Mouse (Mus musculus): ENCODE measurements around the gene Pde3a. TPM values are rescaled to one million over a fixed set of nuclear protein-coding genes. Genes with fewer than 3 reads are reported as not detected.
A peak's percentile ranks its signal among the peaks of the same experiment; 100 is the strongest.

Pde3a gene
- polyA plus RNA-seq, 1 experiment from 2014 or later = 2.8 TPM

DNA sequence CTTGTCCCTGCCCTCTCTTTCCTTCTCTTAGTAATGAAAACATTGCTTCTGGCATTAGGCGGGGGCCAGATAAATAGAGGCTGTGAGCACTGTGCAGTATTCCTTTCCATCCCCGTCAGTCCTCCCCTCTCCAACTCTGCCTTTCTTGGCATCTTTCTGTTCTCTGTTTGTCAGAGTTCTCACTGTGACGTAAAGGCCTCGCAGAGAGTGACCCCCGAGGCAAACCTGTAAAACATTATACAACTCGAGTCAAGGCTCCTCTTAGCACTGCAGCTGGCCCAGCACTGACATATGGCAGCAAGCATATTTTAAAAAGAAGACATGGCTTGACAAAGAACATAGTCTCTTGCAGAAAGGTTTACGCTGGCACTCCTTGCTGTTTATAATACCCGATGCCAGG is 132.4 kb downstream of the Pde3a start:
- WGBS = 47% methylated on average over 8 of the region's 8 CpGs
- peak overlapping the region; percentile 27 for H3K4me2 ChIP-seq (replicated peaks)
- peak; percentile 66 for ATAC-seq (ENCODE audit: low FRiP score, low read depth)

GRCm38 (mm10) chr6:141381881-141382370 is 132.9 kb downstream of the Pde3a start:
- Histone ChIP-seq H3K9me3 (no peaks in the 10 kb centered on the region), H3K27ac (no peak overlapping the region; the same call in 1 of the 2 replicates), H3K4me2 (replicated peaks) (peak overlapping the region; percentile 27), H3K27me3 (replicated peaks) (no peaks in the 10 kb centered on the region), H3K9ac (no peak overlapping the region), H3K4me3 (no peak overlapping the region), H3K36me3 (no peaks in the 10 kb centered on the region), H3K4me1 (no peaks in the 10 kb centered on the region)
- ATAC-seq (ENCODE audit: low FRiP score, low read depth) = no peak
- WGBS = 78% methylated on average over 4 of the region's 4 CpGs

More for the DNA sequence above, 132.4 kb downstream of the Pde3a start:
- H3K27ac ChIP-seq = no peak overlapping the region
- no peaks in the 10 kb centered on the region for H3K9me3 ChIP-seq
- H3K4me3 ChIP-seq = no peak overlapping the region
- H3K4me1 ChIP-seq = no peaks in the 10 kb centered on the region
- no peaks in the 10 kb centered on the region for H3K36me3 ChIP-seq
- H3K9ac ChIP-seq = no peak overlapping the region
- no peaks in the 10 kb centered on the region for H3K27me3 ChIP-seq (replicated peaks)

GRCm38 (mm10) chr6:141388104-141388503 is 139.0 kb downstream of the Pde3a start:
- Histone ChIP-seq H3K27me3 (replicated peaks) (no peaks in the 10 kb centered on the region), H3K9ac (no peak overlapping the region), H3K36me3 (no peaks in the 10 kb centered on the region), H3K4me2 (replicated peaks) (no peak overlapping the region), H3K4me3 (no peak overlapping the region), H3K4me1 (no peaks in the 10 kb centered on the region), H3K27ac (no peak overlapping the region), H3K9me3 (no peaks in the 10 kb centered on the region)
- whole genome bisulfite sequencing = 80% methylated on average over 5 of the region's 5 CpGs
- ATAC-seq (ENCODE audit: low FRiP score, low read depth) = no peak

GRCm38 (mm10) chr6:141395926-141396325 is 146.9 kb downstream of the Pde3a start:
- no peaks in the 10 kb centered on the region for H3K36me3 ChIP-seq
- no peaks in the 10 kb centered on the region for H3K9me3 ChIP-seq
- no peak overlapping the region for H3K27ac ChIP-seq
- no peak overlapping the region for H3K4me3 ChIP-seq
- no peak overlapping the region for H3K4me2 ChIP-seq (replicated peaks)
- no peak overlapping the region for H3K9ac ChIP-seq
- 88% methylated on average over 3 of the region's 3 CpGs for WGBS
- ATAC-seq (ENCODE audit: low FRiP score, low read depth) = no peak
- no peaks in the 10 kb centered on the region for H3K27me3 ChIP-seq (replicated peaks)
- H3K4me1 ChIP-seq = no peaks in the 10 kb centered on the region

DNA sequence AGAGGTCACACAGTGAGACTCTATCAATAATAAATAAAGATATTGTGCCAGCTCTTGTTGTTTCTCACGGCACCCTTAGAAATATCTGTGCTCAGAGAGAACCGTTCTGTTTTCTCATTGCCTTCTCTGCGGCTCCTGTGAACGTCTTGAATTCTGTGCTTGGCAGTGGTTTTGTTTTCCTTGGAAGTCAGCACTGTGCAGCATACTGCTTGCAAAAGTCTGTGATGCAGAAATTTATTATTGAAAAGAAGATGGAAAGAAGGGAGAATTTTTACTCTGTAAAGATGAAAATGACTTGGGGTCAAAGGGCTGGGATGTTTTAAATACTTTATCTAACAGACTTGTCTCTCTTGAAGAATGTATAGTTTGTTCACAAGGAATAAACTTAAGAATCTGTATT is 150.3 kb downstream of the Pde3a start:
- H3K27me3 ChIP-seq (replicated peaks) = no peaks in the 10 kb centered on the region
- H3K4me1 ChIP-seq = no peaks in the 10 kb centered on the region
- no peaks in the 10 kb centered on the region for H3K9me3 ChIP-seq
- H3K36me3 ChIP-seq = no peaks in the 10 kb centered on the region
- H3K4me2 ChIP-seq (replicated peaks) = no peak overlapping the region
- no peak overlapping the region for H3K27ac ChIP-seq
- WGBS = 63% methylated on average over 4 of the region's 4 CpGs
- no peak overlapping the region for H3K4me3 ChIP-seq
- H3K9ac ChIP-seq = no peak overlapping the region
- ATAC-seq (ENCODE audit: low FRiP score, low read depth) = no peak

DNA sequence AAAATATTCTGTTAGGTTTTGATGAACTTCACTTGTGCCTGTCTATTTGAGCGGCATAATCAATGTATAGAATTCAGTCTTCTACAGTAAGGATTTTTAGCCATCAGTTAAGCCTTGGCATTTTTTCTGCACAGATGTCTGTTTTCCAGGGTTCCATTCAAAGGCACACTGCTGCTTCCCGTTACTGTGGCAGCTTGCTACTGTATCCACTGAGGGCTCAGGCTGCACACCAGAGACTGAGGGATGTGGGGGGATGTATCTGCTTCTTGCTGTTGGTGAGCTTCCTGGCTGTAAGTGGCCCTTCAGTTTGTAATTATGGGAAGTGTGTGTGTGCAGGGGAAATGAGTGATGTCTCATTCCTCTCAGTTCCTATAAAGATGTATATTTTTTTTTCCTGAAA is 154.9 kb downstream of the Pde3a start:
- WGBS = 71% methylated on average over 2 of the region's 2 CpGs
- no peak for ATAC-seq (ENCODE audit: low FRiP score, low read depth)
- Histone ChIP-seq H3K4me2 (replicated peaks) (no peak overlapping the region), H3K4me3 (no peak overlapping the region), H3K4me1 (no peaks in the 10 kb centered on the region), H3K9me3 (no peaks in the 10 kb centered on the region), H3K9ac (no peak overlapping the region), H3K36me3 (no peaks in the 10 kb centered on the region), H3K27ac (no peak overlapping the region), H3K27me3 (replicated peaks) (no peaks in the 10 kb centered on the region)

GRCm38 (mm10) chr6:141404649-141405048 is 155.6 kb downstream of the Pde3a start:
- H3K27ac ChIP-seq = no peak overlapping the region
- no peak for ATAC-seq (ENCODE audit: low FRiP score, low read depth)
- WGBS = 73% methylated on average over 7 of the region's 7 CpGs

DNA sequence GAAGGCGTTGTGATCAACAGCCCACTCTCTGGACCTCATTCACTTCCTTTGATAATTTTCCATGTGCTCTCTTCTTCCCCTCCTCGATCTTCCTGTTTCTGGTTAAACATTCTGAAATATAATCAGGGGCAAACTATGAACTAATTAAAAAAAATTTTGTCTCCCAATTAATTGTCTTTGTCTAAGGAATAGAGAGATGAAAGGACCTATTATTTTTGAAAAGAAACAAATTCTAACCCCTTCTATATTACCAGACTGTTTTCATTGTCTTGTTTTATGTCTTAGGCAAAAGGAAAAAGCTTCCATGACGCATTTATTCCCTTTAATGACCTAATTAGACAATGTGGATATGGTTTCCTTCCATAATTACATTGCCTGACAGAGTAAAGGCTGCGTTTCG is 156.4 kb downstream of the Pde3a start:
- Histone ChIP-seq H3K4me3 (no peak overlapping the region), H3K4me1 (no peaks in the 10 kb centered on the region), H3K9me3 (no peaks in the 10 kb centered on the region), H3K27me3 (replicated peaks) (no peaks in the 10 kb centered on the region), H3K9ac (no peak overlapping the region), H3K36me3 (no peaks in the 10 kb centered on the region), H3K4me2 (replicated peaks) (no peak overlapping the region), H3K27ac (no peak overlapping the region)
- 63% methylated on average over 5 of the region's 5 CpGs for WGBS
- no peak for ATAC-seq (ENCODE audit: low FRiP score, low read depth)

More at GRCm38 (mm10) chr6:141404649-141405048, 155.6 kb downstream of the Pde3a start:
- no peaks in the 10 kb centered on the region for H3K4me1 ChIP-seq
- H3K4me2 ChIP-seq (replicated peaks) = no peak overlapping the region
- no peaks in the 10 kb centered on the region for H3K9me3 ChIP-seq
- no peak overlapping the region for H3K4me3 ChIP-seq
- H3K9ac ChIP-seq = no peak overlapping the region
- no peaks in the 10 kb centered on the region for H3K27me3 ChIP-seq (replicated peaks)
- no peaks in the 10 kb centered on the region for H3K36me3 ChIP-seq

GRCm38 (mm10) chr6:141408758-141409157 is 159.7 kb downstream of the Pde3a start:
- H3K27ac ChIP-seq = no peak overlapping the region
- no peaks in the 10 kb centered on the region for H3K4me1 ChIP-seq
- H3K36me3 ChIP-seq = no peaks in the 10 kb centered on the region
- 94% methylated on average over 4 of the region's 4 CpGs for WGBS
- H3K27me3 ChIP-seq (replicated peaks) = no peaks in the 10 kb centered on the region
- H3K9ac ChIP-seq = no peak overlapping the region
- no peak overlapping the region for H3K4me2 ChIP-seq (replicated peaks)
- no peak overlapping the region for H3K4me3 ChIP-seq
- no peak for ATAC-seq (ENCODE audit: low FRiP score, low read depth)
- H3K9me3 ChIP-seq = no peaks in the 10 kb centered on the region

GRCm38 (mm10) chr6:141410836-141411235 is 161.8 kb downstream of the Pde3a start:
- 86% methylated on average over 5 of the region's 5 CpGs for WGBS
- H3K27me3 ChIP-seq (replicated peaks) = no peaks in the 10 kb centered on the region
- no peaks in the 10 kb centered on the region for H3K4me1 ChIP-seq
- H3K36me3 ChIP-seq = no peaks in the 10 kb centered on the region
- H3K9me3 ChIP-seq = no peaks in the 10 kb centered on the region
- H3K9ac ChIP-seq = no peak overlapping the region
- no peak for ATAC-seq (ENCODE audit: low FRiP score, low read depth)
- no peak overlapping the region for H3K4me2 ChIP-seq (replicated peaks)
- H3K4me3 ChIP-seq = no peak overlapping the region
- no peak overlapping the region for H3K27ac ChIP-seq

- Histone ChIP-seq H3K4me3 (no peak overlapping the region), H3K4me1 (no peaks in the 10 kb centered on the region), H3K36me3 (no peaks in the 10 kb centered on the region), H3K9ac (no peak overlapping the region), H3K9me3 (no peaks in the 10 kb centered on the region), H3K4me2 (replicated peaks) (no peak overlapping the region), H3K27me3 (replicated peaks) (no peaks in the 10 kb centered on the region), H3K27ac (no peak overlapping the region)
- 85% methylated on average over 6 of the region's 6 CpGs for WGBS
- ATAC-seq (ENCODE audit: low FRiP score, low read depth) = no peak
Observed at GRCm38 (mm10) chr6:141425114-141425513, 176.0 kb downstream of the Pde3a start.

DNA sequence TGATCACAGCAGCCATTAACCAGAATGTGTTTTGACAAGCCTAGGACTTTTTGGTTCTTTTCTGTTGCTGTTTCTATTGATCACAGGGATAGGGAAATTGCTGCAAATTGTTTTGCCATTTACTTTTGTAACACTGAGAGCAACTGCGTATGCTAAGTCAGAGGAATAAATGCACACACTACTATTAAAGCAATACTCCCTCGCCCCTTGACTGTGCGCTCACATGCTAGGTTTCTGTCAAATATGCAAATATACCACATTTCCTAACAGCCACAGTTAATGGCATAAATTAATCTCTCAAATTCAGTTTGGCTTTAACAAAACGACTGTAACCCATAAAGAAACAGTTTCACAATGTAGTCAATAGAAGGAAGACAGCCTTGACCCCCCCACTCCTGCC is 179.5 kb downstream of the Pde3a start:
- Histone ChIP-seq H3K9ac (no peak overlapping the region), H3K9me3 (no peaks in the 10 kb centered on the region), H3K4me3 (no peak overlapping the region), H3K4me1 (no peaks in the 10 kb centered on the region), H3K36me3 (no peaks in the 10 kb centered on the region), H3K27me3 (replicated peaks) (no peaks in the 10 kb centered on the region), H3K27ac (no peak overlapping the region), H3K4me2 (replicated peaks) (no peak overlapping the region)
- ATAC-seq (ENCODE audit: low FRiP score, low read depth) = no peak
- WGBS = 82% methylated on average over 4 of the region's 4 CpGs

DNA sequence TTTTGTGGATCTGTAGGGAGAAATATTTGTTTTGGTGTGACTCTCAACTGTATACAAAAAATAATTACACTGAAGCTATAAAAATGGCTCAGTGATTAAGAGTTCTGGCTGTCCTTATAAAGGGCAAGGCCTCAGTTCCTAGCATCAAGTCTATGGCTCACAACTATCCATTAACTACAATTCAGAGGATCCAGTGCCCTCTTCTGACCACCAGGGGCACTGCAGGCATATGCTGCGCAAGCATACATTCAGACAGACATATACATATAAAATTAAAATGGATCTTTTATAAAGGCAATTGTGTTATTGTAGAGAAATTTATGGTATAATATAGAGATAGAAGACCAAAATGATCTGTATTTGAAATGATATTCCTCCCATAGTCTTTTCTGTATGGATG is 181.1 kb downstream of the Pde3a start:
- H3K9me3 ChIP-seq = no peaks in the 10 kb centered on the region
- no peak overlapping the region for H3K4me3 ChIP-seq
- peaks cover 11% of the 10 kb centered on the region for H3K4me1 ChIP-seq
- no peak for ATAC-seq (ENCODE audit: low FRiP score, low read depth)
- no peak overlapping the region for H3K9ac ChIP-seq
- no peaks in the 10 kb centered on the region for H3K27me3 ChIP-seq (replicated peaks)
- H3K36me3 ChIP-seq = no peaks in the 10 kb centered on the region
- no peak overlapping the region for H3K4me2 ChIP-seq (replicated peaks)
- H3K27ac ChIP-seq = no peak overlapping the region
- 96% methylated on average over 1 of the region's 1 CpGs for WGBS

Measured in neural tube, embryonic 12.5 days (tissue).